Mouse (Mus musculus) lung, postnatal 0 days (tissue): ENCODE measurements around the gene Ric8b.

Source experiments
- CTCF ChIP-seq: IDR thresholded peaks from 2 replicates; pipeline ENCODE4 v1.5.1; 2016; ENCODE audit warnings: antibody characterized with exemption, mild to moderate bottlenecking
- EP300 ChIP-seq: IDR thresholded peaks from 2 replicates; pipeline ENCODE4 v1.6.1; 2016; ENCODE audit warnings: antibody characterized with exemption, mild to moderate bottlenecking, control low read depth

- no peak for TF ChIP-seq CTCF
- peak; percentile 73 for TF ChIP-seq EP300
Measured at GRCm38 (mm10) chr10:84949684-84950010, 32.2 kb downstream of the Ric8b start.
